Mouse (Mus musculus): ENCODE results near the gene Trp53i13.
"Not testable (repeated sequence)": the region's sequence is repeated elsewhere in the genome, so short reads cannot be mapped to it uniquely, and the experiment has no call there.

The Trp53i13 gene

DNA sequence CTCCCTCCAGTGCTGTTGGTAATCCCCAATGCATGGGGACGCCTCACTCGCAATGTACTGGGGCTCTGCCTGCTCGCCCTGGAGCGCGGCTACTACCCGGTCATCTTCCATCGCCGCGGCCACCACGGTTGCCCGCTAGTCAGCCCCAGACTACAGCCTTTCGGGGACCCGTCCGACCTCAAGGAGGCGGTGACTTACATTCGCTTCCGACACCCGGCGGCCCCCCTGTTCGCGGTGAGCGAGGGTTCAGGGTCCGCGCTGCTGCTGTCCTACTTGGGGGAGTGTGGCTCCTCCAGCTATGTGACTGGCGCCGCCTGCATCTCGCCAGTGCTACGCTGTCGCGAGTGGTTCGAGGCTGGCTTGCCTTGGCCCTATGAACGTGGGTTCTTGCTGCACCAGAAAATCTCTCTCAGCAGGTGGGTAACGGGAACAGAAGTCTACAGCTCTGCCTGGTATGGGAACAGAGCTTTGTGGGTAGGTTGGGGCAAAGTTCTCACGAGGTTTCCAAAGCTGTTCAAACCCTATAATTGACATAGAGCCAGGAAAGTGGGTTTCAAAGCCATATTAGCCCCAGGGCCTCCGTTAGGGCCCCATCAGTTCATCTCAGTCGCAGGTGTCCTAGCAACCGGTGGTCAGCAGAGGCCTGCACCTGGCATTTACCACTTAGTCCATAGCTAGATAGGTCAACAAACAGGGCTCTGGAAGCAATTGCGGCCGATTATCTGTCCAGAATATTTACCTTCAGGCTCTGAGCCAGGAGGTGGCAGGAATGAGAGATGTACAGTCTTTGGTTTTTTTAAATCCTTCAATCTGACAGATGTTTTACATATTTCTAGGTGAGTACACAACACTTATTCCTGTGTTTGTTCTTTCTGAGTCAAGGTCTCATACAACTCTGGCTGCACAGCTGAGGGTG, at the start of gene Trp53i13:
TSS of gene Trp53i13 (minus strand) at position 344 of the 916 bp plus-strand sequence.
- DNase-seq: no peak

DNA sequence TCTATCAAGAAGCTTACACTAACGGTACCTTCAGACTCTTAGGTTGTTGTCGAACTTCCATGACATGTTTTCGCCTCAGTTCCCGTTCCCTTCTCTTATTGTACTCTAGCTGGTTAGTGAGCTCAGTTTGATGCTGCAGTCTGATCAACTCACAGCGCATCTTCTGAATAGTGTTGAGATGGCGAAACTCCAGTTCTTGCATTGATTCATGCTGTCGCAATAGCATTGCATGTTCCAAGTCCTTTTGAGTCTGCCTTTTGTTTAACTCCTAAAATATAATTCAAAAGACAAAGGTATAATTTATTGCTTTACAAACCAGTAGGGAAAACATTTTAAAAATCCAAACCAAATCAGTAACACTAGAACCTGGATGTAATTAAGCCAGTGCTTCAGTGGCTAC, 29.5 kb upstream of the Trp53i13 start:
- DNase-seq: no peak

DNA sequence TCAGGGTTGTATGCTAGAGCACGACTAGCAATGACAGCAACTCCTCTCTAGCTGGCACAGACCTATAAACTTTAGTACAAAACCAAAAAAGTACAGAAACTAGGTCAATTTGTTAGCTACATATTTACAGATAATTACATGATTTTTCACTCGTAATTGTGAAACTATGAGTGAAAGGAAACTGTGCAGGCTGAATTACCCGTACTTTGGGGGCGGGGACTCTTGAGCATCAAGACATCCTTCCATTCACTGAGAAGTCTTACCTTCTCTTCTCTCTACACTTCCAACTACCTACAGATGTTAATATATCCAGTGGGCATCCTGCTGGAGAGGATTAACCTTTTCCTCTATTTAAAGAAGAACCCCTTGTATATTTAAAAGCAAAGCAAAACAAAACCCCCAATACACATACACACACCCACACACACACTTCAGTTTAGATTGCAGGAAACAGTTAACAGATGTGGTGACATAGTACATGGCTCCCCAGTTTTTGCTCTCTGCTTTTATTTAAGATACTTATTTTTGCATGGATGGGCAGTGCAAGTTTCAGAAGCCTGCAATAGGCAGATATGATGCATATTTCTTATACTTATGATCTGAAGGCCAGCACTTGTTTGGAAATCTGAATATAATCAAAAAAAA, 16.5 kb upstream of the Trp53i13 start:
- DNase-seq: no peak

DNA sequence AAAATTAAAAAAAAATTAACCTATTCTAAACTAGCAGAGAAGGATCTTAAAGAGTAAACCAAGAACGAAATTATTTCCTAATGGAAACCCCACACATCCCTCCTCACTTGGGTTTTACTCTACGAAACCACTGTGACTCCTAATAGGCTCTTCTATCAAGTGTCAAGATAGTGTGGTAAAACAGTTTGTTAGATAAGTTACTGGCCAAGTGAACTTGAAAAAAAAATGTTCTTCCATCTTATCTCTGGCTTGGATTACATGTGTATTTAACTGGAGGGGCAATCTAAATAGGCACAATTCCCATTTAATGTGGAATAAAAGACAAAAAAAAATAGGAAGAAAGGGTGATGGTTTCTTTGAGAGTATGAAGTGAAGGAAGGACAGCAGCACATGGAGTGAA, 15.1 kb upstream of the Trp53i13 start:
- no peak for DNase-seq

DNA sequence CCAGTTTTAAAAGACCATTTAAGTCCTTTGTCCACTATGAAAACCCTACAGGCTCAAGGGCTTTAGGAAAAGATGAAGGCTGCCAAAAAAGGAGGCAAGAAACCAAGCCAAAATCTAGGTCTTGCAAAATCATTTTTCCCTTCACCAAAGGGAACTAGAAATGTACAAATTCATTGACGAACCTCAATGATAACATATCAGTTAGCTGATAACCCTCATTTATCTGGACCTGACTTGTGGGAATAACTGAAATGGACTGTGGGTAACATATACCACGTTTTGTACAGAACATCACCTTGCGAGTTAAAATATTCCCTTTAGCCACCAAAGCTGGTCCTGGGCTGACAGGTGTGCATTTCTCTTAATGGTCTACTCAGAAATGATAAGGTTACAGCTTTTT, 13.9 kb upstream of the Trp53i13 start:
- no peak for DNase-seq

DNA sequence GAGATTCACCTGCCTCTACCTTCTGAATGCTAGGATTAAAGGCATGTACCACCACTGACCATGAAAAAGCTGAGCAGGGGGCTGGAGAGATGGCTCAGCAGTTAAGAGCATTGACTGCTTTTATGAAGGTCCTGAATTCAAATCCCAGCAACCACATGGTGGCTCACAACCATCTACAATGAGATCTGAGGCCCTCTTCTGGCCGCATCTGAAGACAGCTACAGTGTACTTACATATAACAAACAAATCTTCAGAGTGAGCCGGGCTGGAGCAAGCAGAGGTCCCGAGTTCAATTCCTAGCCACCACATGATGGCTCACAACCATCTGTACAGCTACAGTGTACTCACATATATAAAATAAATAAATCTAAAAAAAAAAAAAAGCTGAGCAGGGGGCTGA, 12.6 kb upstream of the Trp53i13 start:
- not testable (repeated sequence) for DNase-seq

DNA sequence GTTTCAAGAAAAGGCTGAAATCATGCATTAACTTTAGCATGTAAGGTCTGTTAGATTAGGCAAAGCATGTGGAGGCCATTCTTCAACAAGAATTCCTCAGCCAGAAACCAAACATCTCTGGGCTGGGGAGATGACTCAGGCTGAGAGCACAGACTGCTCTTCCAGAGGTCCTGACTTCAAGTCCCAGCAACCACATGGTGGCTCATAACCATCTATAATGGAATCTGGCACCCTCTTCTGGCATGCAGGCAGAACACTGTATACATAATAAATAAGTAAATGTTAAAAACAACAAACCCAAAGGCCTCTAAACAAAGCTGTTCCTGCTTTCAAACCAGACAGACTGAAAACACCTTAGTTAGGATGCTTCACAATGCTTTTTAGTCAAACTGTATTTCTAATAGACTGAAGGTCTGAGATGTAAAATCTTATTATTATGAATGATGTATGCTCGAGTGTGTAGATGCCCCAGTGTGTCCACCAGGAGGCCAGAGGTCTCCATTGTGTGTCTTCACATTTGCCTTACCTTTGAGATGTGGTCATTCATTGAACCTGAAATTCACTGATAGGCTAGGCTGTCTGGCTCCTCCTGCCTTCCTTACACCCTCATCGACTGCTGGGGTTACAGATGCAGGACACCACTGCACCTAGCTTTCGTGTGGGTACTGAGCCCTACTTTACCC, 10.2 kb upstream of the Trp53i13 start:
- DNase-seq: no peak

DNA sequence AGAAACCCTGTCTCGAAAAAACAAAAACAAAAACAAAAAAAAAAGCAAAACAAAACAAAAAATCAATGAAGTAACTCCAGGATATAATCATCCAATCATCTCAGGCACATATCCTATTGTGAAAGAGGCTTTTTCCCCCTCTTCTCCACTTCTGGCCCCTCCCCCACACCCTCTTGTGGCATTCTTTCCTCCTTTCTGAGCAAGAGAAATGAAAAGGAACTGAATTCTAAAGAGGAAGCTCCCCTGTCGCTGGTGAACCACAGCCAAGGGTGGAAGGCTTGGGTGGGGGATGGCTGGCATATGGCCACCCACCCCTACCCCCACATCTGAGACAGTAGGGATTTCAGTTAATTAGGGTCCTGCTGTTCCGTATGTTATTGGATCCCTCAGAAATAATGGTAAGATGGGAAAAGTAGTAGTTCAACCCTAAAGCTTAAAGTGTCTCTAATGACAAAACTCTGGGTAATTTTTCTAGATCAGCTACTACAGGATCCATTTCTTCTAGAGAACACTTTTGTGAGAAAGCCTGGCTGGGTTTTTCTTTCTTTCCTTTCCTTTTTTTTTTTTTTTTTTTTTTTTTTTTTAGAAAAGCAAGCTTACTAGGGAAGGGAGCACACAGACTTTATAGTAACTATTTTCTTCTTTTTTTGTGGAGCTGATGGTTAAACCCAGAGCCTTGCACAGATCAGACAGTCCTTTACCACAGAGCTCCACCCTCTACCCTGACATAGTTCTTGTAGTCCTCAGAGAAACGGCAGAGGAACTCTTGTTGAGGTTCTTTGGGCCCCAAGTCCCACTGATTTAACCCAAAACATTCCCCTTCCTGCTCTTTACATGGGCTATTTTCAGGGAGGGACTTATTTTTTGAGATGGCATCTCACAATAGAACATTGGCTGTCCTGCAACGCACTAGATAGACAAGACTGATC, 5.1 kb upstream of the Trp53i13 start:
- no peak for DNase-seq

DNA sequence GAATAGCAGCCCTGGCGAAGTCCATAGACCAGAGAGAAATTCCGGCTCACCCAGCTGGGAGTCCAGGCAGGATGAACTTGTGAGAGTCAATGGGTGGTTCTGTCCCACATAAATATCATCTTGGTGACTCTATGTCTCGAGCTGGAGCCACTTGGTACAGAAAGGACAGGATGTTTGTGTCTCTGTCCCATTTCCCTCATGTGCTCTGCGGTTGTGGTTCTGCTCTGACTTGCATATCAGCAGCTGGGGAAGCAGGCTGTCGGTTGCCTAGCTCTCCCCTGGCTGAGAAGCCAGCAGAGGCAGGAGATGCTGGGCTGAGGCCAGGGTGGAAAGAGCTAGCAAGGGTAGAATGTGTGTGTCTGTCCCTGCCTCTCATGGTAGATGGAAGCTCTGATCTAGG, 3.3 kb upstream of the Trp53i13 start, which contains the start of gene Gm10392:
TSS of gene Gm10392 (minus strand) at position 156 of the 400 bp plus-strand sequence.
- no peak for DNase-seq

DNA sequence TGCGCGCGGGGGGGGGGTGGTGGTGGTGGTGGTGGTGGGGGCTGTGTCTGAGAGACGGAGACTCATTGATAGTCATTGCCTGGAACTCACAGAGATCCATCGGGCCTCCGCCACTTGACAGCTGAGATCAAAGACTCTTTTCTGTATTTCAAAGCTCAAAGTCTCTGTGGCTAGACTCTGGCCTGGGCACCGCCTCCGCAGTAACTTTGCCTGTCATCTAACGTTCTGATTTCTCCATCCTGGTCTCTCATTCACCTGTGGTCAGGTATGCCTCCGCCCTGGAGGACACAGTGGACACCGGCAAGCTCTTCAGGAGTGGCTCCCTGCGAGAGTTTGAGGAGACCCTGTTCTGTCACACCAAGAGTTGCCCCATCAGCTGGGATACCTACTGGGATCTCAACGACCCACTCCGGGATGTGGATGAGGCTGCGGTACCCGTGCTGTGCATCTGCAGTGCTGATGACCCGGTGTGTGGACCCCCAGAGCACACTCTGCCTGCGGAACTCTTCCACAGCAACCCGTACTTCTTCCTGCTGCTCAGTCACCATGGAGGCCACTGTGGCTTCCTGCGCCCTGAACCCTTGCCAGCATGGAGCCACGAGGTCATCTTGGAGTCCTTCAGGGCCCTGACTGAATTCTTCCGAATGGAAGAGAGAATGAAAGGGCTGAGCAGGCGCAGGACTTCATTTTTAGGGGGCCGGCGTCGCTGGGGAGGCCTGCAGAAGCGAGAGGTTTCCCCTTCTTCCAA, 2.4 kb upstream of the Trp53i13 start:
- DNase-seq: no peak

DNA sequence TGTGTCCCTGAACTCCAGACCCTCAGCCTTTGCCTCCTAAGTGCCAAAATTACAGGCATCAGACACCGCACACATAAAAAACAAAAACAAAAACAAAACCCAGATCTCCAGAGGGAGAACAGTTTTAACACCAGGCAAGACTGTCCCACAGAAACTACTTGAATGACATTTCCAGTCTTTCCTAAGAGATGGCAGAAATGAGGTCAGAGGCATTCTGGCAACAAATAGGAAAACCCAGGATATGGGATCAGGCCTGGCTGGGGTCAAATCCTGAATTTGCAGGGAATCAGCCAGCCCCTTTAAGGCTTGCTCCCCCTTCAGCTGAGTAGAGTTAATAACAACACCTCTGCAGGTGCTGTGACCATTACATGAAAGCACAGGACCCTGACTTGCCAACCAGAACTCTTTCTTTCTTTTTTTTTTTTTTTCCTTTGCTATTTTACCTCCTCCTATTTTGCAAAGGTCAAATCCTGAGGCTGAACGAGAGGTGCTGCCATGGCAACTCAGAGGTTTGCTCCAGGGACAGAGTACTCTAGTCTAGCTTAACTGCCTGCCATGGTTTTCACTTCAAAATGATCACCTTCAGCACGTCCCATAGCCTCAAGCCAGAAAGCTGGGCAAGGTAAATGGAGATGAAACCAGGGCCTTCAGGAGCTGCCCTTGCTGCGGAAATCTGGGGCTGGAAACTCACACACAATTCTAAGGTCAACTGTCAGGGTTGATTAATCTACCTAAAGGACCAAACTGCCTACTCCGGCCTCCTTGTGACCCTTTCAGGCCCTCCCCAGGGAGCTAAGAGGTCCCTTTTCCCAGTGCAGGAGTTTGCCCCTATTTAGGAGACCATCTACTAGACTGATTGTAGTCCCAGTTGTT, 1.0 kb upstream of the Trp53i13 start:
- no peak for DNase-seq

DNA sequence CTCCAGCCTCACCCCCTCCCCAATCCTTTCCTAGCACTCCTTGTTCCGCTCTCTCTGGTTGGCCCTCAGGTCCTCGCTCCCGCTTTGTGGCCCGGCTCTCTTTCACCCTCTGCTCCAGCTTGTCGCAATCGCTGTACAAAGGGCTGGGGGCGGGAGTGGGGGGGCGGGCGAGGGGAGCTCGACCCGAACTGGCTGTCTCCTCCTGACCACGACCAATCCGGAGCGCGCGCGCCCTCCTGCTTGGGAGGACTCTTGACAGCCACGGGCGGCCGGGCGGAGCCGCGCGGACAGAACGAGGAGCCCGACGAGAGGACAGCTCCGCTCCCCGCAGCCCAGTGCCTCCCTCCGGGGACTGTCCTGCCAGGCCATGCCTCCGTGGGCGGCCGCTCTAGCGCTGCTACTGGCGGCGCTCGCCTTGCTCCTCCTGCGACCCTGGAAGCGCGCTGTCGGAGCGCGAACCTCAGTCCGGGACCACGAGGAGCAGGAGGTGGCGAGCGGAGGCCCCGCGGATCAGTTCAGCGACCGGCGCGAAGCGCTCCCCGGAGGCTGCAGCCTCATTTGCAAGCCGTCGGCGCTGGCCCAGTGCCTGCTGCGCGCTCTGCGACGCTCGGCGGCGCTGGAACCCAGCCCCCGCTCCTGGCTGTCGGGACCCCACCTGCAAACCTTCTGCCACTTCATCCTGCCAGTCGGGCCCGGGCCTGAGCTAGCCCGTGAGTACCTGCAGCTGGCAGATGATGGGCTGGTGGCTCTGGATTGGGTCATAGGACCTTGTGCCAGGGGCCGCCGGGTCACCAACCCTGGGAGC, 746 bp downstream of the Trp53i13 start, which contains the start of gene Abhd15:
TSS of gene Abhd15 (plus strand) at position 290 of the 805 bp plus-strand sequence.
- peak; percentile 92 for DNase-seq

DNA sequence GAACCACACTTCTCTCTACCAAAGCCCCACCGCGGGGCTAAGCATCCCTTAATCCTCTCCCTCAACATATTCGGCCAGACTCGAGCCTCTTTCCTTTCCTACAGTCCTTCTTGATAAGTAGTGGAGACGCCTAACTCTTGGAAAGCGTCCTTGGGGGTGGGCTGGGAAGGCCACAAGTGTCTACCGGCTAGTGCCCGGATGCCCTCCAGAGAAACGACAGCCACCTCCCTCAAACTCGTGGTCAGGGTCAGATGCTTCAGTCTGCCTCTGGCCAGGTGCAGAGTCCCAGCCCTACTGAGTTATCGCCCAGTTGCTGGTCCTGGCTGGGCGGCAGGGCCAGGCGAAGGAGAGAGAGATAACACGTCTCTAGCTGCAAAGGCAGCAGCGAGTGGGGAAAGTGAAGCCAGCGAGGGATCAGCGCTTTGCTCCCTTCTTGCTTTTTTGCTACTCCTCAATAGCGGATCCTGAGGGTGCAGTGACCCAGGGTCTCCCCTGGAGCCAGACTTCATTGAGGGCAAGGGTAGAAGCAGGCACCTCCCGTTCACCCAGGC, 1.4 kb downstream of the Trp53i13 start:
- DNase-seq: peak; percentile 34

DNA sequence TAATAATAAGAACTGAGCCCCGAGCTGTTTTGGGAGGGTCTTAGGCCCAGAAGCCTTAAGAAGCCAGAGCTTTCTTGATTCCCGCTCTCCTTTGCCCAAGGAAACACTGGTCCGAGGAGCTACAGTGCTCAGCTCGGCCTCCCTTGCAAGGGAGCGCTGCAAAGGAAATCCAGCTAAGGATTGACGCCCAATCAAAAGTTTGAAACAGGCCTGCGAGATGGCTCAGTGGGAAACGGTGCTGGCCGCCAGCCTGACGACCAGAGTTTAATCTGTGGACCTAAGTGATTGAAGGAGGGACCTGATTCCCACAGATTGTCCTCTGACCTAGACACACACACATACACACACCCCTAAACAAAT, 2.0 kb downstream of the Trp53i13 start:
- DNase-seq: peak; percentile 28

DNA sequence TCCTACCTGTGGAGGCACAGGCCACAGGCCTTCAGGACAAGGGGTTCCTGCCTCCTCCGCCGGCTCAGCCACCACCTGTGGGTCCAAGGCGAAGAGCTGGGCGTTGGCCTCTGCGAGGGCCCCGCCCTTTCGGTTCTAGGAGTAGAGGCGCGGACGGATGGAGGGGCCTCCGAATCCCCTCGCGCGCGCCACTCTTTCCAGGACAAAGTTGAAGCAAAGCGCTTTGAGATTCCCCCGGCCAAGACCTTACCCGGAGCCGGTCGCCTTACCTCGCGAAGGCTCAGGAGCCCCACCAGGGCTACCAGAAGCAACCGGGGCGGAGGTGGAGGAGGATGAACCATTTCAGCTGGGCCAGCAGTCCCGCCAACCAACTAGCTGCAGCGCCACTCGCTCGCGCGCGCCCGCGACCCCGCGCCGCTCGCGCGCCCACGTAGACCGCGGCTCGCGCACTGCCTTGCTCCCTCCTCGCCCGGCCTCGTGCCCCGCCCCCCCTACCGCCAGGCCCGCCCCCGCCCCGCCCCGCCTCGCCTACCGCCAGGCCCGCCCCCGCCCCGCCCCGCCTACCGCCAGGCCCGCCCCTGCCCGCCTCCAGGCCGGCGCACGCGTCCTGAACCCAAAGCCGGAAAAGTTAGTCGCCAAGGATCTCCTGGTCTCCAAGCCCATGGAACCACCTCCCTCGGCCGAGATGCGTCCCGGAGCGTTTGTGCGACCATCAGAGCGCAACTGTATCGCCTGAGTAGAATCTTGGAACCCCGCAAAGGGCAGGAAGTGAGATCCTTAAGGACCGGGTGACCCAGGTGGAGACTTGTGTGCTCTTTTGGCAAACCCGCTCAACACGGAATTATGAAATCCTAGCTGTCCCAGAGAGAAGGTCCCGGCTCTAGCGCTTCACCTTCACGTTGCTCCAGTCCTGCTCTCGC, 2.6 kb downstream of the Trp53i13 start:
- DNase-seq: peak; percentile 92

DNA sequence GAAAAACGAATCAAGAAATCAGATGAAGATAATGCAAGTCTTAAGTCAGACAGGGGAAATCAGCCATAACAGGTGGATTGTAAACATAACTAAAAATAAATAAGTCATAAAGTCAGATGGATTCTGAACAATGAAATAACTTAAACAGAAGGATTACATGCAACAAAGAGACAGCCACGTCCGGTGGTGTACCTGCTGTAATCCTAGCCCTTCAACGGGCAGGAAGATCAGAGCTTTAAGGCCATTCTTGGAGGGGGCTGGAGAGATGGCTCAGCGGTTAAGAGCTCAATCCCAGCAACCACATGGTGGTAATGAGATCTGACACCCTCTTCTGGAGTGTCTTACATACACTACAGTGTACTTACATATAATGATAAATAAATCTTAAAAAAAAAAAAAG, 4.4 kb downstream of the Trp53i13 start:
- DNase-seq: no peak

DNA sequence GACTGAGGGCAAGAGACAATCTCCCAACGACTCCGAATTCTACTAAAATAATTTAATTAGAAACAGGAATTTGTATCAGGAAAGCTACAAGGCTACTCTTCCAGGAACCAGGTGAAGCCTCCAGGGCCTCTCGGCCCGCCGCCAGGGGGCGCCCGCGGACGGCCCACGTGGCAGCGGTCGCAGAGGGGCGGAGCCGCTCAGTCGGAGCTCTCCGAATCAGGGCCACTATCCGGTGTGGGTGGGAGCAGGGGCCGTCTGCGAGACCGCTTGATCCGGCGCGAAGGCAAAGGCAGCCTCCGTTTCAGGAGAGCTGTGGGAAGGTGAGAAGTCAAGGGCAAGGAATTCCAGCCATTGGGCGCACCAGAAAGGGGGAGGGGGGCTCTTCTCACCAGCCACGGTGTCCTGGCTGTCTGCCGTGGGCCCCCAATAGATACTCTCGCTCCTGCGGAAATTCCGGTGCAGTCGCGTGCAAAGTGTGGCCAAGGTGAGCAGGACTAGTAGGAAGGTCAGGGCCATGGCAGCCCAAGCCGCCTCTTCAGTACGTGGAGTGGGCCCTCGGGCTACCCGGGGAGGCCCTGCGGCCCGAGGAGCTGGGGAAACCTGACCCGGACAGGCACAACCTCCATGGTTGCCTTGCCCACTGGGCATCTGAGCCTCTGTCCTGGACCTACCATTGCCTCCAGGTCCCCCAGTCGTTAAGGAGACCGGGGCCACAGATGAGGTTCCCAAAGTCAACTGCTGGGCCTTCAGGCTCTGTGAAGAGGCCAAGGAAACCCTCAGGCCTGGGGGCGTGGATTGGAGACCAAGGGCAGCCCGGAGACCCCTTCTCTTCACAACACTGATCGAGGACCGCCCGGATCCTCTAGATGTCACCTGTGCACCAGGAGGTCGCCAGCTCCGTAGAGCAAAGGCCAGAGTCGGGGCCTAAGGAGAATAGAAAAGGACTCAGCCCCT, 7.4 kb downstream of the Trp53i13 start:
- DNase-seq: peak; percentile 89
